Mouse (Mus musculus) heart, postnatal 0 days (tissue): ENCODE results near the gene Jazf1.

ENCODE experiments used
- CTCF ChIP-seq: IDR thresholded peaks from 2 replicates; pipeline ENCODE4 v1.5.1; 2016; ENCODE audit warnings: antibody characterized with exemption, control low read depth, low read depth
- EP300 ChIP-seq: IDR thresholded peaks from 2 replicates; pipeline ENCODE4 v1.6.1; 2016; ENCODE audit warnings: antibody characterized with exemption, low read depth

DNA sequence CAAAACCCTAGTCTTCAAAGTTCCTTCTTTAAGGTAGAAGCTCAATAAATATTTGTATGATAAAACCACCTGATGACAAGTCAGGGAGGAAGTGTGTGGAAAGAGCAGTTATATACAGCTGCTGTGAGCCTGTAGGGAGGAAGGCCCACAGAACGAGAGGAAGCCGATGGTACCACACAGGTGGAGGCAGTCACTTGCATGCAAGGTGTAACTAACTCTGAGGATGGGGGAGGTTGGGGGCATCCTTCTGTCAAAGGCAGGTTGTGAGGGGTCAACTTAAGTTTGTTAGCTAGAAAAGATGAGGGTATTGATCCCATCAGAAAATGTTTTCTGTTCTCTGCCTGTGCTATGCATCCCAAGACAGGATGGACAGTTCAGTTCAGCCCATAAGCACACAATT lies 200.1 kb downstream of the Jazf1 start:
- TF ChIP-seq CTCF: no peak
- no peak for TF ChIP-seq EP300
